Mouse (Mus musculus) testis, postnatal 14 days (tissue): ENCODE results near the gene Nt5e.

Source experiments
- DNase-seq: peaks from one replicate; pipeline ENCODE4 v3.0.0; 2021; ENCODE audit warnings: low spot score

The Nt5e gene

GRCm38 (mm10) chr9:88380542-88380941 lies 53.5 kb downstream of the Nt5e start:
- no peak for DNase-seq

GRCm38 (mm10) chr9:88388826-88389225 lies 61.8 kb downstream of the Nt5e start:
- DNase-seq, result no peak

DNA sequence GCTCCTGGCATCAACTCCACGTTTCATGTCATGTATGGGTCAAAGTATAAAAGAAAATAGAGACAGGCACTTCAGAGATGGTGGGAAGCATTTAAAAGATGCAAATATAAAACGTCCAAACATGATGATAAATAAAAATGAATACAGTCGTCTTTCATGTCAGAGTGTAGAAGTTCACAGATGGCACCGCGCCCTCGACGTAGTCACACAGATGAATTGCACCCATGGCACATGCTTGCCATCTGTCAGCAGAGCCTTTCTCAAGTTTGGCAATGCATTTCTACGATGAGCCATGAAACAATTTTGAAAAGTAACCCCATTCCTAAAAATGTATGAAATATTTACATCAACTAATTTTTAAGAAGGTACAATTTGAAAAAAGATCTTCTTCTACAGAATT lies 67.9 kb downstream of the Nt5e start:
- DNase-seq, result no peak

DNA sequence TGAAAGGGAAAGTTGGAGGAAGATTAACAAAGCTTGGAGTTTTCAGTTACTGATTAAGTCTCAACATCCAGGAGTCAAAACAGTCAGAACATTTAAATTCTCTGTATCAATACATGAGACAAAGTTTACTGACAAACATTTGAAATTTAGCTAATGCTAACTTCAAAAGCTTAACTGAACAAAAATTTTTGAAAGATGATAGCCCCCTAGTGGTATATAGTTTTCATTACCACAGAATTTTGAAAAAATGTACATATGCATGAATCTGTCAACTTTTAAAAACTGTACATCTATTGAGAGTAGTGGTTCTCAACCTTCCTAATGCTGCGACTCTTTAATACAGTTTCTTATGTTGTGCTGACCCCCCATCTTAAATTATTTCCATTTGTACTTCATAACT lies 71.5 kb downstream of the Nt5e start:
- no peak for DNase-seq

DNA sequence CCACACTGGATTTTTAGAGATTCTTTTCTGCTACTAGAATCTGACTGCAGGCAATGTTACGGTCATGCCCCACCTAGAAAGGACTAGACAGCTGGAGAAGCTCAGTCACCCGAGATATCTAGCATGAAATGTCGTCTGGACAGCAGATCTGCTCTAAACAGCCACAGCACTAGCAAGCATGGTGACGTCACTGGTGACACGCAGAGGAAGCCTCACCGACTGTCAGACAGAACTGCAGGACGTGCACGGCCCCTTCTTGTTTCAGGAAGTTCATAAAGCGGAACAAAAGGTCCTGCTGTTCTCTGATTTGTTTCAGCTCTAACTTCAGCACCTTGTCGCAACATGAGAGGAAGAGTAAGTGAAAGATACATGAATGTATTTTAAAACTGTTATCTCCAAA lies 77.1 kb downstream of the Nt5e start:
- no peak for DNase-seq

DNA sequence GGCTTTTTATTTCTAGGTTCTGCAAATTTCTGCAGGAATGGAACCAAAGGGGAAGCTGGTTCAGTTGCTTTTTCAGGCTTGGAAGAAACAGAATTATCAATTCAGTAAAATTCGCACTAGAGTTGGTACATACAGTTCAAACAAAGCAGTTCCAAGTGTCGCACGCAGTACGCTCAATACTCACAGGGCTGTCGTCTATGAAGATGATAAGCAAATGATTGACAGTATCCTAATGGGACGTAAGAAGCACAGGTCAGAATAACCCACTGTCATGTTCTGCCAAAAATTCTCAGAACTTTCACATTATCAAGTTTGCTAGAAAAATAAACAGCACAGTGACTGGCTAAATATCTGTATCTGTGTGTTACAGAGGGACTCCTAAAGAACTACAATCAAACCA lies 77.5 kb downstream of the Nt5e start:
- no peak for DNase-seq

DNA sequence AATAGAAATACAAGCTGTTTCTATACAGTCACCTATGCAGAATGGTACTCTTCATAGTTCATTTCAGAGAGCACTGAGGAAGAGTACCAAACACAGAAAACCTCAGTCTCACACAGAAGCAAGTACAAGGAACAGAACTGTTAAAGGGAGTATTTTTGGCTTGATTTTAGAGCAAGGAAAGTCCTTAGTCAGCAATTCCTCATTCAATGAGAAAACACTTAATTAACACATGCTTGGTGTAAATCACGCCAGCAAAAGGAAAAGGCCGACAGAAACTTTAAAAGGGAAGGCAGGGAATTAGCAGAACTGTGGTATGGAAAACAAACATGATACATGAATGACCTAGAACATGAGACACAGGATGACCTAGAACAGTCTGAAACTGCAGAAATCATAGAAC lies 83.0 kb downstream of the Nt5e start:
- DNase-seq, result no peak

DNA sequence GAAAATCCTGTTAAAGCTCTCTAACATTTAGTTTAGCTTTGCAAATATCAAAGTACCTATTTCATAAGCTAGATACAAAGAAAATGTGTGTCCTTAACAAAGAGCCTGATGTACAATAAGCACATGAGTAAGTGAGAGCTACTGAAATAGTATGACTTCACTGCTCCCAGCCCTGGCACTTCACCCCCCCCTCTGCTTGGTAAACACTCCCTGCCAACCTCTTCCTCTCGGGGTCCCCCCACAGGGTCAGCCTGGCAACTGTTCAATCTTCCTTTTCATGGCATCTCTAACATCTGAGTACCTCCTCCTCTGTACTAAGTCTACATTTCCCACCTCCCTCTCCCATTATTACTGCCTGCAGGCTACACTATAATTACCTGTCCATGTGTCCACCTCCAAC lies 89.8 kb downstream of the Nt5e start:
- DNase-seq, result no peak
